Mouse (Mus musculus) embryonic facial prominence, embryonic 15.5 days (tissue): Measurements from ENCODE around the gene Cpne4. TPM values are rescaled to one million over a fixed set of nuclear protein-coding genes. Genes with fewer than 3 reads are reported as not detected.

ENCODE experiments used
- ATAC-seq: fragments of 200-750 bp; cut with Nextera tagmentation; 2 replicates; pipeline ENCODE4 v1.8.0; 2017; ENCODE audit warnings: low read depth, moderate TSS enrichment; ENCODE audit not compliant: insufficient number of reproducible peaks, low FRiP score, low TSS enrichment
- H3K27ac ChIP-seq: fragments of 300-500 bp; sonication (generic); replicated peaks from 2 replicates; pipeline ENCODE4 v1.5.1; 2015; ENCODE audit warnings: mild to moderate bottlenecking, inconsistent platforms
- H3K27me3 ChIP-seq: fragments of 300-500 bp; sonication (generic); 2 replicates; pipeline ENCODE4 v1.6.1; 2015; ENCODE audit warnings: inconsistent platforms
- H3K36me3 ChIP-seq: fragments of 300-500 bp; sonication (generic); 2 replicates; pipeline ENCODE4 v1.6.1; 2015; ENCODE audit warnings: mild to moderate bottlenecking, inconsistent platforms
- H3K4me1 ChIP-seq: fragments of 300-500 bp; sonication (generic); 2 replicates; pipeline ENCODE4 v1.6.1; 2015; ENCODE audit warnings: inconsistent platforms
- H3K4me2 ChIP-seq: fragments of 300-500 bp; sonication (generic); replicated peaks from 2 replicates; pipeline ENCODE4 v1.6.1; 2015; ENCODE audit warnings: mild to moderate bottlenecking, inconsistent platforms
- H3K4me3 ChIP-seq: fragments of 300-500 bp; sonication (generic); replicated peaks from 2 replicates; pipeline ENCODE4 v1.5.1; 2015; ENCODE audit warnings: mild to moderate bottlenecking, inconsistent platforms
- H3K9ac ChIP-seq: fragments of 300-500 bp; sonication (generic); 2 replicates; pipeline ENCODE4 v1.6.1; 2015; ENCODE audit warnings: inconsistent platforms
- H3K9me3 ChIP-seq: fragments of 300-500 bp; sonication (generic); replicated peaks from 2 replicates; pipeline ENCODE4 v1.6.1; 2016; ENCODE audit warnings: inconsistent platforms
- WGBS: fragments of 180-500 bp; shearing (Covaris S2); methylation state at CpG from one replicate; pipeline ENCODE4 v1.1.7; 2015; 5-methylcytosine and 5-hydroxymethylcytosine counted together
- polyA plus RNA-seq: library from polyadenylated mRNA; unstranded; fragments of >200 nt; fragmentation: Nextera tagmentation; extraction: Ambion mirVana; gene quantifications from 2 replicates; pipeline ENCODE4 v1.2.1, GENCODE M21; 2015

The Cpne4 gene
- polyA plus RNA-seq, 1 experiment from 2014 or later = 1.4 TPM

DNA sequence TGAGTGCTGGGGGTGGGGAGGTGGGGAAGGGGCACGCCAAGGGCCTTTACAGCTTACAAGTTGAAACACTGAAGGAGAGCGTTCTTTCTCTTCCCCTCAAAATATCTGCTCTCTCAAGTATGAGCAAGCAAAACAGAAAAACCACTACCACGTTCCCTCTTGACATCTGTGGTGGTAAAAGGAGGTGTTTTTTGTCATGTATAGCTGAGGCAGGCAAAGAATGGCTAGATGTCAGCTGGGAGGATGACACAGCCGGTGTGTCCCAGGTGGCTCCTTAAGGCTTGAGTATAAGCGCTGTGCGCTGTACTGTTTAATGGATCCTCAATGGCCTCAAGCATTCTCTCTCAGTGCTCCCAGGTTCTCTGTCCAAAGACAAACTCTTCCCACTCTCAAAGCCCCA, 331.5 kb downstream of the Cpne4 start:
- Histone ChIP-seq H3K4me1 (no peaks in the 10 kb centered on the region), H3K4me3 (no peak overlapping the region), H3K4me2 (no peak overlapping the region), H3K36me3 (no peaks in the 10 kb centered on the region), H3K27ac (no peak overlapping the region), H3K9me3 (no peaks in the 10 kb centered on the region), H3K9ac (no peak overlapping the region), H3K27me3 (no peaks in the 10 kb centered on the region)
- no peak for ATAC-seq
- 82% methylated on average over 6 of the region's 6 CpGs for WGBS

DNA sequence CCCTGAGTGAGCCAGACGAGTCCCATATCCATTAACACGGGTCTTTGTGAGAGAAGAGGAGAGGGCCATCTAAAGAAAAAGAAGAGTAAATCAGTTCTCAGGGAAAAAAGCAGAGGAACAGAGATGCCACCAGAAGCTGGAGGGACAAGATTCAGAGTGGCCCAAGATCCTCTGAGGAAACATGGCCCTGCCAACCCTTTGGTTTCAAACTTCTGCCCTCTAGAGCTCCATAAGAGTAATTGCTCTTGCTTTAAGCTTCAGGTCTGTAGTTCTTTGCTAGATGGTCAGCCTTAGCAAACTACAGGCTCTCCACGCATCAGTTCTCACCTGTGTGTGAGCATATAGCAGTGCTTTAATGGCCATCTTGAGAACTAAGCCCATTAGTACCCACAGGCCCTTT, 343.4 kb downstream of the Cpne4 start:
- H3K4me2 ChIP-seq = no peak overlapping the region
- no peak overlapping the region for H3K27ac ChIP-seq
- ATAC-seq = no peak
- no peaks in the 10 kb centered on the region for H3K36me3 ChIP-seq
- no peaks in the 10 kb centered on the region for H3K4me1 ChIP-seq
- H3K4me3 ChIP-seq = no peak overlapping the region
- H3K27me3 ChIP-seq = no peaks in the 10 kb centered on the region
- no peaks in the 10 kb centered on the region for H3K9me3 ChIP-seq
- 90% methylated on average over 3 of the region's 3 CpGs for WGBS
- H3K9ac ChIP-seq = no peak overlapping the region

DNA sequence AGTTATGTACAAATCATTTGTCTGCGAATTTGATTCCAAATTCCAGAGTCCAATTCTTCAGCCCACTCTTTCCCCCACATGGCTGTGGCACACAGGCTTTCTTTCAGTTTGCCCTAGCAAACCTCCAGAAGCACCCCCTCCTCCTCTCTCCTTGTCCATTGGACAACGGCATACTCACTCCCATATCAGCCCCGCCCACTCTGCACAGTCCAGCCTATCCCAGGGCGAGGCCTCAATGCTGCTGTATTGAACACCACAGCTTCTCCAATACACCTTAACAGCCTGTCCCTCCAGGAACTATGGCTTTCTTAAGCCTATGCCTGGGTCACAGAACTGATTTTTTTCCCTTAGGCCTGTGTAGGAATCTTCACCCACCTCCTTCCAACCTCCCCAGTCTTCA, 348.3 kb downstream of the Cpne4 start:
- no peaks in the 10 kb centered on the region for H3K9me3 ChIP-seq
- ATAC-seq = no peak

DNA sequence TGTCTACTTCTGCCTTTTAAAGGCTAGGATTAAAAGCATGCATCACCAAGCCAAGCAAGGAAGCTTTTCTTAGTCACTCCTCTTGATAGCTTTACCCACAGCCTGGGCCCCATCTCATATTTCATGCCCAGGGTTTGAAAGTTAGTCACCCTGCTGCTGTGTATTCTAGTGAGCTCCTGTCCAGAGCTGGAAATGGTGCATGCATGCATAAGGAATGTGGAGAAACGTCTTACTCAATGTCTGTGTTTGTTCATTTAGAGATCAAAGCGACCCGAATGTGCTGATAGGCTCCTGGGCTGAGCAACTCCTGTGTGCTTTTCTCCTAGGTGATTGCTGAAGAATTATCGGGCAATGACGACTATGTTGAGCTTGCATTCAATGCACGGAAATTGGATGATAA, 354.0 kb downstream of the Cpne4 start:
- no peak overlapping the region for H3K27ac ChIP-seq

More for the DNA sequence above, 348.3 kb downstream of the Cpne4 start:
- 77% methylated on average over 4 of the region's 4 CpGs for WGBS
- Histone ChIP-seq H3K36me3 (no peaks in the 10 kb centered on the region), H3K27ac (no peak overlapping the region), H3K4me3 (no peak overlapping the region), H3K4me2 (no peak overlapping the region), H3K27me3 (no peaks in the 10 kb centered on the region), H3K4me1 (no peaks in the 10 kb centered on the region), H3K9ac (no peak overlapping the region)

DNA sequence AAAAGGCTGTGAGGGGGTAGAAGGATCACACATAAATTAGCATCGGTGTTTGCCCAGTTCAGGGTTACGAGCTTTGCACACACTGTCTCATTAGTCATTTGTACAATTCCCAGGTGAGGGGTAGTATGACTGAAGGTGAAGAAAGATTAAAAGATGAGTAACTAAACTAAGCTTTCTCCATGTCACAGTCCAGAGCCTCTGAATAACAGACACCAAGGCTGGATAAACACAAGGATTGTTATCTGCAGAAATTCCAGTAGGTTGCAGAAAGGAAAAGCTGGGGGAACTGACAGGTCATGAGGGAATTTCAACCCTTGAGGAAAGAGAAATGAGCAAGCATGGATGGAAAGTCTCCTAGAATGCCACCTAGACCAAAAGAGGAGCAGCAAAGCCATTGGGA, 354.7 kb downstream of the Cpne4 start:
- no peak for ATAC-seq
- 68% methylated on average over 2 of the region's 2 CpGs for WGBS
- no peaks in the 10 kb centered on the region for H3K27me3 ChIP-seq
- no peak overlapping the region for H3K9ac ChIP-seq
- no peak overlapping the region for H3K27ac ChIP-seq
- no peak overlapping the region for H3K4me2 ChIP-seq
- H3K4me3 ChIP-seq = no peak overlapping the region
- H3K9me3 ChIP-seq = no peaks in the 10 kb centered on the region
- no peaks in the 10 kb centered on the region for H3K36me3 ChIP-seq
- H3K4me1 ChIP-seq = no peaks in the 10 kb centered on the region

More for the DNA sequence above, 354.0 kb downstream of the Cpne4 start:
- no peaks in the 10 kb centered on the region for H3K4me1 ChIP-seq
- H3K36me3 ChIP-seq = no peaks in the 10 kb centered on the region
- H3K9me3 ChIP-seq = no peaks in the 10 kb centered on the region
- 44% methylated on average over 6 of the region's 6 CpGs for WGBS
- H3K4me3 ChIP-seq = no peak overlapping the region
- H3K27me3 ChIP-seq = no peaks in the 10 kb centered on the region
- H3K4me2 ChIP-seq = no peak overlapping the region
- H3K9ac ChIP-seq = no peak overlapping the region
- no peak for ATAC-seq

DNA sequence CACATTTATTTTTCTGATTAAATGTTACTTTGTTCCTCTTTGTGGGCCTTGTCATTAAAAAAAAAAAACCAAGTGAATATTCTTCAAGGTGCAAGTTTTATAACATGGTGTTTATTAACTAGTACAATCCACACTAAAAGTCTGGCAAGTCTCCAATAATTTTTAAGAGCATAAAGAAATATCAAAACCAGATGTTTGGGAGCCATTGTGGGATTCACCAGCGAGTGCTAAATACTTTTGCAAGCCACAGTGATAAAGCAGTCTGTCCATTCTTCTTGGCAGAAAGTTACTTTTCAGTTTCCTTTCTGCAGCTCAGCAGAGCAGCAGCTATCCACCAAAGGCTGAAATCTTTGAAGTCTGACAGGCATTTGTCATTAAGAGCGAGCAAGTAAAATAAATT, 365.6 kb downstream of the Cpne4 start:
- no peaks in the 10 kb centered on the region for H3K27me3 ChIP-seq
- H3K9ac ChIP-seq = no peak overlapping the region
- H3K27ac ChIP-seq = no peak overlapping the region
- no peak overlapping the region for H3K4me2 ChIP-seq
- WGBS = 17% methylated on average over 2 of the region's 2 CpGs
- ATAC-seq = no peak
- no peaks in the 10 kb centered on the region for H3K4me1 ChIP-seq
- no peaks in the 10 kb centered on the region for H3K9me3 ChIP-seq
- H3K4me3 ChIP-seq = no peak overlapping the region
- no peaks in the 10 kb centered on the region for H3K36me3 ChIP-seq

DNA sequence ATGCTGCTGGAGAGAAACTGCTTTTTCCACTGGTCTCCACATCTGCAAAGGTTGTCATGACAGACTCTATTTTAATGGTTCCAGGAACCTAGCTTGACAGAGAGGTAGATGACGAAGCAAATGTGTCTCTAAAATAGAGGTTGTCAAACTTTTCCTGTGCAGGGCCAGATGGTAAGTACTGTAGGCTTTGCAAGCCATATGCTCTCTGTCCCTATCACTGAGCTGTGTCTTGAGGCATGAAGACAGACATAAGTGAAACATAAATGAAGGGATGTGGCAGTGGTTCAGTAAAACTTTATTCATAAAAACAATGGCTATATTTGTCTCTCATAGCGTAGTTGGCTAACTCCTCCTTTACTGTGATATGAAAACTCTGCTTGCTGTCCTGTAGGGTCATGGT, 366.2 kb downstream of the Cpne4 start:
- Histone ChIP-seq H3K9me3 (no peaks in the 10 kb centered on the region), H3K4me2 (no peak overlapping the region), H3K4me3 (no peak overlapping the region), H3K36me3 (no peaks in the 10 kb centered on the region), H3K4me1 (no peaks in the 10 kb centered on the region), H3K27me3 (no peaks in the 10 kb centered on the region), H3K27ac (no peak overlapping the region), H3K9ac (no peak overlapping the region)
- WGBS = 62% methylated on average over 2 of the region's 2 CpGs
- ATAC-seq = no peak

DNA sequence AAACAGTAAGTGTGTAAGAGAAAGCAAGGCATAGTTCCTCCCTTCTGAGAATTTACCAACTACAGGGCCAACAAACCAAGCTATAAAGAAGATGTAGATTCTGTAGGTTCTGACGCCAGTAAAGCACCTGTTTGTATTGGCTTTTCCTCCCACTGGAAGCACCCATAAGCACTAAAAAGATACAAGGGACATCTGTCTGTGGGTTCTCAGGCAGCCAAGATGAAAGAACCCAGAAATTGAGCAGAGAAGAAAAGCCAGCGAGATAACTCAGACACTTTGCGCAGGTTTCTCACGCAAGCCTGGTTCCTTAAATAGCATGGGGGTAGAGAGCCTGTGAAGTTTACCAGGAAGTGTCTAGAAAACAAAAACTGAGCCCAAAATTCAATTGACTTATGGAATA, 374.1 kb downstream of the Cpne4 start:
- no peaks in the 10 kb centered on the region for H3K9me3 ChIP-seq
- no peak overlapping the region for H3K27ac ChIP-seq
- H3K36me3 ChIP-seq = no peaks in the 10 kb centered on the region
- ATAC-seq = no peak
- H3K9ac ChIP-seq = no peak overlapping the region
- H3K4me3 ChIP-seq = no peak overlapping the region
- WGBS = 87% methylated on average over 4 of the region's 4 CpGs
- H3K27me3 ChIP-seq = no peaks in the 10 kb centered on the region
- H3K4me1 ChIP-seq = no peaks in the 10 kb centered on the region
- no peak overlapping the region for H3K4me2 ChIP-seq

DNA sequence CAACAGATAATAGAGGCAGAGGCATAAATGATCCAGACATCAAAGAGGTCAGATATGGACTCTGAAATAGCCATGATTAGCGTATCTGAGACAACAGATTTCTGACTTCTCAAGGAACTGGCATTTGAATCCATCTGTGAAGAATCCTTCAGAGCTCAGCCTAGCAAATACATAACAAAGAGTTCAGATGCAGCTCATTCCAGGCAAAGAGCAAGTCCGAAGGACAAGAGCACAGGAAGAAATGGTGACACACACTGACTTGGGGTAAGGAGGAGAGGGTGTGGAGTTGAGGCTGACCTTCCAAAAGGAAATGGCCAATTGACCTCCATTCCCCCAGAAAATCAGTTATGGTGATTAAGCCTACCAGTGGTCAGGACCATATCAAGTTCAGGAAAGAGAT, 375.0 kb downstream of the Cpne4 start:
- no peak for ATAC-seq
- Histone ChIP-seq H3K4me1 (no peaks in the 10 kb centered on the region), H3K4me3 (no peak overlapping the region), H3K27ac (no peak overlapping the region), H3K27me3 (no peaks in the 10 kb centered on the region), H3K36me3 (no peaks in the 10 kb centered on the region), H3K9ac (no peak overlapping the region), H3K4me2 (no peak overlapping the region), H3K9me3 (no peaks in the 10 kb centered on the region)
- 69% methylated on average over 2 of the region's 2 CpGs for WGBS

DNA sequence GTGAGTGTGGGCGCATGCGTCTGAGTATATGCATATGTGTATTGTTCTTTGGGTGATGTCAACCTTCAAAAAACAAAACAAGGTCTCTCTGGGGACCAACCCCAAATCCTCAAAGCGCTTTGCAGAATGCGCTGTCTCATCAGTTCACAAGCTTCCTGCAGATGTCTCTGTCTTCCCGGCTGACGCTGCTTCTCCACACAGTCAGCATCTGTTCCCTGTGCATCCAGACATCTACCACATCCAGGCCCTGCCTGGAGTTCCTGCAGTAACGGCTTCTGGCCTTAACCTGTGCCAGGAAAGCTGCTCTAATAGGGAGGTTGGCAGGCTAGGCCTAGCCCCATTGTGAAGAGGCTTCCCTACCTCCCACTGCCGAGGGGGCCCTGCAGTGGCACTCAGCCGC, 381.7 kb downstream of the Cpne4 start:
- Histone ChIP-seq H3K27me3 (no peaks in the 10 kb centered on the region), H3K4me1 (no peaks in the 10 kb centered on the region), H3K9me3 (no peaks in the 10 kb centered on the region), H3K9ac (no peak overlapping the region), H3K4me2 (no peak overlapping the region), H3K36me3 (no peaks in the 10 kb centered on the region), H3K27ac (no peak overlapping the region), H3K4me3 (no peak overlapping the region)
- 66% methylated on average over 9 of the region's 9 CpGs for WGBS
- ATAC-seq = no peak

DNA sequence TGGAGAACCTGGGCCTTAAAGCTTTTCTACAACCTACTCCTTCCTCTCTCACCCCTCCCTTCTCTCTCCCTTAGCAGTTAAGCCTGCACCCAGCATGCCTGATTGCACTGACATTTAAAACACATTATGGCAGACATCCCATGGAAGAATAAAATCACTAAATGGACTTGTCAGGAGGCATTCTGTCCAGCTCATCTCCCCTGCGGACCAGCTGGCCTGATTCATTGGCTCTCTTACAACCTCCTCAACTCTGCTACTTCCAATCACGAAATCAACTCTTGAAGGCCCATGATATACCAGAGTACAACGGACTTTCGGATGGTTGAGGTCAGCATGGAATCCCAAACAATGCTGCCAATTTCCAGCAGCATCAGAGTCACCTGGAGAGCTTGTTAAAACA, 393.3 kb downstream of the Cpne4 start:
- no peaks in the 10 kb centered on the region for H3K4me1 ChIP-seq
- H3K9me3 ChIP-seq = no peaks in the 10 kb centered on the region
- H3K4me2 ChIP-seq = no peak overlapping the region
- no peak overlapping the region for H3K4me3 ChIP-seq
- H3K27ac ChIP-seq = no peak overlapping the region
- ATAC-seq = no peak
- H3K36me3 ChIP-seq = no peaks in the 10 kb centered on the region
- WGBS = 74% methylated on average over 4 of the region's 4 CpGs
- no peak overlapping the region for H3K9ac ChIP-seq
- no peaks in the 10 kb centered on the region for H3K27me3 ChIP-seq

DNA sequence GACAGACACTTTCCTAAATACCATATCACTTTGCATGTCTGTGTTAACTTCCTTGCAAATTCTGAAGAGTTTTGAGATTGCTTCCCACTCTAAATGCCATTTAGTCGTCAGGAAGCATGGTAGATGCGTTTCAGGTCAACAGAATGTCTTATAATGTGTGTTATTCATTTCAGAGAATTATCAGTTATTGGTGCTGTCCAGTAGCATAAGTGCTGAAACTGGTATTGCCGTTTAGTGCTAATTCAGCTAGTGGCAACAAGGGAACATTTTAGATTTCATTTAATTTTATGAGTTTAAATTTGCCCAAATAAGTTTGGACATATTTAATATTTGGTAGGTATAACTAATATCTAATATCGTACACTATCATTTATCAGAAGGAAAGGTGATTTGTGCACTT, 403.5 kb downstream of the Cpne4 start:
- Histone ChIP-seq H3K4me1 (no peaks in the 10 kb centered on the region), H3K4me3 (no peak overlapping the region), H3K27ac (no peak overlapping the region), H3K9me3 (no peaks in the 10 kb centered on the region), H3K9ac (no peak overlapping the region), H3K36me3 (no peaks in the 10 kb centered on the region), H3K27me3 (no peaks in the 10 kb centered on the region), H3K4me2 (no peak overlapping the region)
- WGBS = 59% methylated on average over 4 of the region's 4 CpGs
- no peak for ATAC-seq
